ENCODE assay signal across 8 mouse cellular contexts in the genomic region with DNA sequence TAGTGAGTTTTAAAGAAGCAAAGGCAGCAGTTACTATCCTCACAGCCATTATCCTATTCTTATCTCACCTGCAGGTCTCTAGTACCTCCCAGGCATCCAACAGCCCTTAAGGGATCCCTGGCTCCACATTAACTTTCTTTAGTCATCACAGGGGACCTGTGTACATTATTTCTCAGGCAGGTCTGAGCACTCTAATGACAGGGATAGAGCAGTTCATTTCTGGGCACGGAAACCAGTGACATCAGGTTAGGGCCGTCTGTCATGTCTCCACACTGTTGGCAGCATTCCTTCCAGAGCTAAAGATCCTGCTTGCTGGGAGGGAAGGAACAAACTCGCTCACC. TPM values are rescaled to one million over a fixed set of nuclear protein-coding genes. Genes with fewer than 3 reads are reported as not detected.
DNase-seq lines count a peak whose midpoint lies in the region; ATAC-seq and TF ChIP-seq lines count a peak whose summit lies in the region.

No protein-coding gene starts in this region.

- no peak for DNase-seq in cerebellum, adult 2 months
- DNase-seq in cerebellum, postnatal 36 days, result no peak
- no peak for DNase-seq in spleen, postnatal 36 days (ENCODE audit: low spot score in 2 of 2)
- DNase-seq in layer of hippocampus, postnatal 25 days (ENCODE audit: extremely low spot score in 1 of 2, low spot score in 1 of 2), result no peak
- DNase-seq in Muller cell, postnatal 12 days (ENCODE audit: inconsistent ontology term), result no peak

- H3K4me3 ChIP-seq in cerebellum, adult 2 months (replicated peaks; ENCODE audit: insufficient read depth, low read depth, low read length), result peak overlapping the region; percentile 49
- H3K4me3 ChIP-seq in E14TG2a.4 (replicated peaks; ENCODE audit: low read length), result peak overlapping the region; percentile 93
- peak overlapping the region; percentile 95 for H3K4me3 ChIP-seq in forebrain, embryonic 15.5 days
- peak overlapping the region; percentile 94 for H3K4me3 ChIP-seq in liver, embryonic 16.5 days (ENCODE audit: low read depth, low read length)

- H3K27me3 ChIP-seq in cerebellum, adult 2 months (ENCODE audit: control insufficient read depth, insufficient read depth, low read length), result no peaks in the 10 kb centered on the region
- H3K27me3 ChIP-seq in E14TG2a.4 (ENCODE audit: insufficient read depth, low read length), result no peaks in the 10 kb centered on the region
- H3K27me3 ChIP-seq in forebrain, embryonic 15.5 days, result no peaks in the 10 kb centered on the region
- H3K27me3 ChIP-seq in liver, embryonic 16.5 days (ENCODE audit: control insufficient read depth, insufficient read depth, low read depth, low read length), result no peaks in the 10 kb centered on the region

- H3K4me1 ChIP-seq in cerebellum, adult 2 months (ENCODE audit: control insufficient read depth, insufficient read depth, low read length), result no peaks in the 10 kb centered on the region; the same call in 1 of the 2 replicates
- peaks cover 66% of the 10 kb centered on the region for H3K4me1 ChIP-seq in E14TG2a.4 (replicated peaks; ENCODE audit: low read depth, low read length)
- H3K4me1 ChIP-seq in forebrain, embryonic 15.5 days, result peaks cover 13% of the 10 kb centered on the region
- H3K4me1 ChIP-seq in liver, embryonic 16.5 days (ENCODE audit: control insufficient read depth, low read depth, low read length), result peaks cover 20% of the 10 kb centered on the region

- no peak for TF ChIP-seq CTCF in cerebellum, adult 2 months (IDR thresholded peaks at IDR 0.05; ENCODE audit: borderline replicate concordance, insufficient read depth, low read depth, low read length)
- no peak for TF ChIP-seq CTCF in E14TG2a.4 (conservative IDR thresholded peaks at IDR 0.05; ENCODE audit: low read length)

- H3K4me2 ChIP-seq in forebrain, embryonic 15.5 days (replicated peaks), result peak overlapping the region; percentile 25; the same call in 1 of the 2 replicates
- peak overlapping the region; percentile 52 for H3K4me2 ChIP-seq in liver, embryonic 16.5 days (ENCODE audit: low read depth, low read length)

- H3K36me3 ChIP-seq in E14TG2a.4 (ENCODE audit: insufficient read depth, low read length), result peaks cover 20% of the 10 kb centered on the region
- no peaks in the 10 kb centered on the region for H3K36me3 ChIP-seq in forebrain, embryonic 15.5 days
- peaks cover 7% of the 10 kb centered on the region; the same call in 1 of the 2 replicates for H3K36me3 ChIP-seq in liver, embryonic 16.5 days (ENCODE audit: control insufficient read depth, insufficient read depth)

- H3K9ac ChIP-seq in forebrain, embryonic 15.5 days (replicated peaks), result no peak overlapping the region
- peak overlapping the region; percentile 55 for H3K9ac ChIP-seq in liver, embryonic 16.5 days (ENCODE audit: low read depth, low read length)

- no peak overlapping the region for H3K27ac ChIP-seq in cerebellum, adult 2 months (ENCODE audit: insufficient read depth, low read length)
- H3K27ac ChIP-seq in forebrain, embryonic 15.5 days (replicated peaks), result no peak overlapping the region
- H3K27ac ChIP-seq in liver, embryonic 16.5 days (ENCODE audit: low read length), result 0 out of 2 replicates have a peak overlapping the region, but pooled peaks have one; percentile 4

- no peaks in the 10 kb centered on the region for H3K9me3 ChIP-seq in E14TG2a.4 (ENCODE audit: low read length)
- no peaks in the 10 kb centered on the region for H3K9me3 ChIP-seq in forebrain, embryonic 15.5 days
- no peaks in the 10 kb centered on the region for H3K9me3 ChIP-seq in liver, embryonic 16.5 days (replicated peaks; ENCODE audit: control insufficient read depth, low read length)

- no peak for ATAC-seq in forebrain, embryonic 15.5 days (replicated peaks)
- ATAC-seq in liver, embryonic 16.5 days (ENCODE audit: low read depth), result no peak

- WGBS in cerebellum, adult 2 months, result 1% methylated on average over 3 of the region's 3 CpGs
- 0% methylated on average over 3 of the region's 3 CpGs for WGBS in forebrain, embryonic 15.5 days
- 1% methylated on average over 3 of the region's 3 CpGs for WGBS in liver, embryonic 16.5 days (ENCODE audit: insufficient replicate concordance)

- TF ChIP-seq POLR2A in cerebellum, adult 2 months (IDR thresholded peaks at IDR 0.05; ENCODE audit: borderline replicate concordance, insufficient read depth, low read length), result no peak

RNA-seq across cellular contexts. Expression of gene Fbxo7, which starts 0.4 kb away (rescaled TPM):
- polyA plus RNA-seq in cerebellum, adult 2 months (2012; rRNA removed), result 40.8 and 50.5 TPM in 2 replicates
- polyA plus RNA-seq in forebrain, embryonic 15.5 days (2015; fragmentation: Nextera tagmentation; extraction: Ambion mirVana), result 15.0 and 15.4 TPM in 2 replicates
- polyA plus RNA-seq in liver, embryonic 16.5 days (2015; fragmentation: Nextera tagmentation; extraction: Ambion mirVana), result 60.6 and 64.8 TPM in 2 replicates
- total RNA-seq in layer of hippocampus, postnatal 25 days (2021), result 10 to 100 TPM; 22.1 to 24.0 TPM

RNA-seq across cellular contexts. Expression of gene Bpifc, which starts 9.7 kb away (rescaled TPM):
- polyA plus RNA-seq in cerebellum, adult 2 months (2012; rRNA removed), result 0.11 TPM in 1 of 2 replicates, not detected in the other
- not detected in 2 replicates for polyA plus RNA-seq in forebrain, embryonic 15.5 days (2015; fragmentation: Nextera tagmentation; extraction: Ambion mirVana)
- 0.04 TPM in 1 of 2 replicates, not detected in the other for polyA plus RNA-seq in liver, embryonic 16.5 days (2015; fragmentation: Nextera tagmentation; extraction: Ambion mirVana)
- under 1 TPM in 1 of 2 experiments, not detected in 1; 0.10 TPM for total RNA-seq in layer of hippocampus, postnatal 25 days (2021)
